Mouse (Mus musculus) ES-Bruce4 (cell line): ENCODE results near the gene Anp32e.

Source experiments
- CTCF ChIP-seq: IDR thresholded peaks from one replicate; pipeline ENCODE4 v1.8.1; 2011; ENCODE audit warnings: low read depth, low read length
- EP300 ChIP-seq: IDR thresholded peaks from 2 replicates; pipeline ENCODE4 v1.6.1; 2011; ENCODE audit warnings: low read depth, low read length; ENCODE audit not compliant: insufficient read depth
- POLR2A ChIP-seq: IDR thresholded peaks from one replicate; pipeline ENCODE4 v1.8.1; 2011; ENCODE audit warnings: low read length; ENCODE audit not compliant: insufficient read depth

GRCm38 (mm10) chr3:95963230-95963629 lies 34.2 kb downstream of the Anp32e start:
- no peak for TF ChIP-seq POLR2A
- TF ChIP-seq CTCF = no peak
- no peak for TF ChIP-seq EP300
